Mouse (Mus musculus) gastrocnemius, postnatal 36 days (tissue): ENCODE results near the gene Vwa8. TPM values are rescaled to one million over a fixed set of nuclear protein-coding genes. Genes with fewer than 3 reads are reported as not detected.
A peak's percentile ranks its signal among the peaks of the same experiment; 100 is the strongest.

Experiments used
- DNase-seq, 2 experiments: peaks; one replicate each; pipeline ENCODE4 v3.0.0; 2022
- intact Hi-C: fragments of 180-260 bp; cut with DNase I; formaldehyde crosslinking; loops from one replicate; pipeline ENCODE4 v1.15.1; 2025
- total RNA-seq, 2 experiments: library from RNA; stranded (reverse); gene quantifications; 2 replicates each; pipeline ENCODE4 v1.2.3; 2021

The Vwa8 gene
- total RNA-seq, 2 experiments from 2014 or later: 70.7 to 73.1 TPM

GRCm38 (mm10) chr14:79160966-79161365 is 312.1 kb downstream of the Vwa8 start:
- intact Hi-C loops: no loop called here

GRCm38 (mm10) chr14:79161741-79162140 is 312.9 kb downstream of the Vwa8 start:
- DNase-seq: no peak
- intact Hi-C loops: no loop called here

More at GRCm38 (mm10) chr14:79160966-79161365, 312.1 kb downstream of the Vwa8 start:
- DNase-seq: no peak

GRCm38 (mm10) chr14:79162678-79163077 is 313.8 kb downstream of the Vwa8 start:
- intact Hi-C loops: no loop called here
- DNase-seq: no peak

- no peak for DNase-seq
- intact Hi-C loops: no loop called here
Observed at GRCm38 (mm10) chr14:79164334-79164733, 315.5 kb downstream of the Vwa8 start.

GRCm38 (mm10) chr14:79164925-79165324 is 316.1 kb downstream of the Vwa8 start:
- no peak for DNase-seq
- intact Hi-C loops: no loop called here

GRCm38 (mm10) chr14:79174526-79174925 is 325.7 kb downstream of the Vwa8 start:
- intact Hi-C loops: no loop called here
- no peak for DNase-seq

- DNase-seq: no peak
- intact Hi-C loops: no loop called here
Observed at GRCm38 (mm10) chr14:79177754-79178153, 328.9 kb downstream of the Vwa8 start.

- no peak for DNase-seq
- intact Hi-C loops: no loop called here
Observed at GRCm38 (mm10) chr14:79178247-79178646, 329.4 kb downstream of the Vwa8 start.

- no peak for DNase-seq
- intact Hi-C loops: no loop called here
Observed at GRCm38 (mm10) chr14:79180078-79180730, 331.4 kb downstream of the Vwa8 start.

GRCm38 (mm10) chr14:79181748-79182147 is 332.9 kb downstream of the Vwa8 start:
- no peak for DNase-seq
- intact Hi-C loops: no loop called here

- intact Hi-C loops: no loop called here
- no peak for DNase-seq
Observed at GRCm38 (mm10) chr14:79182801-79183200, 333.9 kb downstream of the Vwa8 start.

GRCm38 (mm10) chr14:79183261-79183660 is 334.4 kb downstream of the Vwa8 start:
- no peak for DNase-seq
- intact Hi-C loops: no loop called here

GRCm38 (mm10) chr14:79184071-79184470 is 335.2 kb downstream of the Vwa8 start:
- intact Hi-C loops: no loop called here
- DNase-seq: no peak

GRCm38 (mm10) chr14:79185018-79185685 is 336.3 kb downstream of the Vwa8 start:
- no peak for DNase-seq
- intact Hi-C loops: no loop called here

- intact Hi-C loops: no loop called here
- DNase-seq: no peak
Observed at GRCm38 (mm10) chr14:79186976-79187375, 338.1 kb downstream of the Vwa8 start.

GRCm38 (mm10) chr14:79196711-79197110 is 347.9 kb downstream of the Vwa8 start:
- intact Hi-C loops: no loop called here
- DNase-seq: no peak

GRCm38 (mm10) chr14:79198066-79198465 is 349.2 kb downstream of the Vwa8 start:
- intact Hi-C loops: no loop called here
- DNase-seq: no peak

GRCm38 (mm10) chr14:79200133-79200891 is 351.5 kb downstream of the Vwa8 start:
- intact Hi-C loops: no loop called here
- DNase-seq: peak in 1 of 2 experiments; percentile 60

GRCm38 (mm10) chr14:79200892-79201285 is 352.0 kb downstream of the Vwa8 start:
- intact Hi-C loops: no loop called here
- no peak for DNase-seq

GRCm38 (mm10) chr14:79202722-79203362 is 354.0 kb downstream of the Vwa8 start:
- intact Hi-C loops: no loop called here
- DNase-seq: no peak
